Mouse (Mus musculus): ENCODE data around the gene Adgre5. TPM values are rescaled to one million over a fixed set of nuclear protein-coding genes. Genes with fewer than 3 reads are reported as not detected.

The Adgre5 gene
- total and polyA plus RNA-seq, 3 experiments = 44.6 to 73.9 (median 46.4) TPM

GRCm38 (mm10) chr8:83698291-83698660 is 42.9 kb downstream of the Adgre5 start:
- no peaks in the 10 kb centered on the region for H3K27me3 ChIP-seq (ENCODE audit: control insufficient read depth, insufficient read depth, low read length)
- peak overlapping the region; percentile 100 for H3K4me3 ChIP-seq
- WGBS = 2% methylated on average over 15 of the region's 15 CpGs
- H3K9ac ChIP-seq (ENCODE audit: low read depth, low read length) = peak overlapping the region; percentile 94
- intact Hi-C loops (cut with DNase I) = loop anchor here (5.0 kb wide), 1 partner anchor 36 kb away; no protein-coding TSS in a partner anchor
- 0 out of 2 replicates have a peak, but pooled peaks cover under 1% of the 10 kb centered on the region for H3K36me3 ChIP-seq (ENCODE audit: control insufficient read depth, insufficient read depth, low read length)
- peak in 1 of 2 experiments; percentile 69 for DNase-seq
- no peak for TF ChIP-seq EP300 (IDR thresholded peaks at IDR 0.05; ENCODE audit: insufficient read depth, low read depth, low read length)
- TF ChIP-seq POLR2A (IDR thresholded peaks at IDR 0.05; ENCODE audit: insufficient read depth, low read depth, low read length) = no peak
- TF ChIP-seq CTCF (IDR thresholded peaks at IDR 0.05) = no peak
- peak overlapping the region; percentile 98 for H3K27ac ChIP-seq
- H3K79me2 ChIP-seq (replicated peaks; ENCODE audit: control insufficient read depth, insufficient read depth, low read length) = peaks cover 2% of the 10 kb centered on the region; the same call in 1 of the 2 replicates
- H3K4me1 ChIP-seq (ENCODE audit: control insufficient read depth, insufficient read depth, low read length) = peaks cover 24% of the 10 kb centered on the region

GRCm38 (mm10) chr8:83697374-83698220 is 43.5 kb downstream of the Adgre5 start:
- intact Hi-C loops (cut with DNase I) = loop anchor here (5.0 kb wide), 1 partner anchor 35 kb away; no protein-coding TSS in a partner anchor
- TF ChIP-seq POLR2A (IDR thresholded peaks at IDR 0.05; ENCODE audit: insufficient read depth, low read depth, low read length) (peak; percentile 48; the same call in 1 of the 2 replicates), CTCF (IDR thresholded peaks at IDR 0.05) (no peak), EP300 (IDR thresholded peaks at IDR 0.05; ENCODE audit: insufficient read depth, low read depth, low read length) (0 out of 2 replicates have a peak, but pooled peaks have one; percentile 64)
- Histone ChIP-seq H3K9ac (ENCODE audit: low read depth, low read length) (peak overlapping the region; percentile 94), H3K36me3 (ENCODE audit: control insufficient read depth, insufficient read depth, low read length) (peaks cover 2% of the 10 kb centered on the region; the same call in 1 of the 2 replicates), H3K27ac (peak overlapping the region; percentile 98), H3K4me1 (ENCODE audit: control insufficient read depth, insufficient read depth, low read length) (peaks cover 25% of the 10 kb centered on the region), H3K27me3 (ENCODE audit: control insufficient read depth, insufficient read depth, low read length) (no peaks in the 10 kb centered on the region), H3K79me2 (replicated peaks; ENCODE audit: control insufficient read depth, insufficient read depth, low read length) (peaks cover 2% of the 10 kb centered on the region; the same call in 1 of the 2 replicates), H3K4me3 (peak overlapping the region; percentile 100)
- WGBS = 6% methylated on average over 19 of the region's 19 CpGs
- DNase-seq = peak; percentile 66 to 83

GRCm38 (mm10) chr8:83695351-83696106 is 45.6 kb downstream of the Adgre5 start:
- peaks cover 2% of the 10 kb centered on the region; the same call in 1 of the 2 replicates for H3K36me3 ChIP-seq (ENCODE audit: control insufficient read depth, insufficient read depth, low read length)
- intact Hi-C loops (cut with DNase I) = loop anchor here (5.0 kb wide), 1 partner anchor 33 kb away; no protein-coding TSS in a partner anchor
- no peak overlapping the region for H3K4me3 ChIP-seq
- WGBS = 63% methylated on average over 17 of the region's 17 CpGs
- H3K9ac ChIP-seq (ENCODE audit: low read depth, low read length) = no peak overlapping the region
- DNase-seq = peak in 1 of 2 experiments; percentile 46
- TF ChIP-seq CTCF (IDR thresholded peaks at IDR 0.05) (no peak), POLR2A (IDR thresholded peaks at IDR 0.05; ENCODE audit: insufficient read depth, low read depth, low read length) (no peak), EP300 (IDR thresholded peaks at IDR 0.05; ENCODE audit: insufficient read depth, low read depth, low read length) (peak; percentile 79)
- H3K79me2 ChIP-seq (replicated peaks; ENCODE audit: control insufficient read depth, insufficient read depth, low read length) = peaks cover 2% of the 10 kb centered on the region; the same call in 1 of the 2 replicates
- H3K27me3 ChIP-seq (ENCODE audit: control insufficient read depth, insufficient read depth, low read length) = no peaks in the 10 kb centered on the region
- H3K27ac ChIP-seq = peak overlapping the region; percentile 26
- H3K4me1 ChIP-seq (ENCODE audit: control insufficient read depth, insufficient read depth, low read length) = peaks cover 25% of the 10 kb centered on the region

- no peak overlapping the region for H3K4me3 ChIP-seq
- no peak for TF ChIP-seq EP300 (IDR thresholded peaks at IDR 0.05; ENCODE audit: insufficient read depth, low read depth, low read length)
- no peak for TF ChIP-seq CTCF (IDR thresholded peaks at IDR 0.05)
- no peak for TF ChIP-seq POLR2A (IDR thresholded peaks at IDR 0.05; ENCODE audit: insufficient read depth, low read depth, low read length)
- intact Hi-C loops (cut with DNase I) = loop anchor here (5.0 kb wide), 1 partner anchor 32 kb away; no protein-coding TSS in a partner anchor
- H3K79me2 ChIP-seq (replicated peaks; ENCODE audit: control insufficient read depth, insufficient read depth, low read length) = peaks cover 2% of the 10 kb centered on the region; the same call in 1 of the 2 replicates
- DNase-seq = no peak
- 79% methylated on average over 11 of the region's 11 CpGs for WGBS
- H3K4me1 ChIP-seq (ENCODE audit: control insufficient read depth, insufficient read depth, low read length) = peaks cover 25% of the 10 kb centered on the region
- H3K9ac ChIP-seq (ENCODE audit: low read depth, low read length) = no peak overlapping the region
- H3K27ac ChIP-seq = peak overlapping the region; percentile 10; the same call in 1 of the 2 replicates
- no peaks in the 10 kb centered on the region for H3K27me3 ChIP-seq (ENCODE audit: control insufficient read depth, insufficient read depth, low read length)
- peaks cover 2% of the 10 kb centered on the region; the same call in 1 of the 2 replicates for H3K36me3 ChIP-seq (ENCODE audit: control insufficient read depth, insufficient read depth, low read length)
These were observed 46.6 kb downstream of the Adgre5 start for GRCm38 (mm10) chr8:83694369-83695160.
